Mouse (Mus musculus): Measurements from ENCODE around the gene Pkp1. TPM values are rescaled to one million over a fixed set of nuclear protein-coding genes. Genes with fewer than 3 reads are reported as not detected.

Gene Pkp1
- 0.03 TPM for polyA plus RNA-seq (2021)

- ChIA-PET POLR2A (interaction anchor here (1.2 kb wide), 1 partner anchor 17 kb away, joined by 4 read pairs; no protein-coding TSS in a partner anchor), CTCF (interaction anchor here (0.7 kb wide), 1 partner anchor 36 kb away, joined by 3 read pairs; no protein-coding TSS in a partner anchor)
- TF ChIP-seq CTCF (IDR thresholded peaks at IDR 0.05): no peak
- ATAC-seq: no peak
- DNase-seq (ENCODE audit: low read depth, low spot score): no peak
- in situ Hi-C loops (cut with MboI; ENCODE audit: low pct_unique_long_range_greater_than_20kb): no loop called here
- H3K27me3 ChIP-seq: peaks cover 34% of the 10 kb centered on the region
These were observed at the start of gene Pkp1 for GRCm38 (mm10) chr1:135918644-135919407. TSS of gene Pkp1 (minus strand) at chr1:135919207.

GRCm38 (mm10) chr1:135967739-135968138 lies 48.7 kb upstream of the Pkp1 start:
- ATAC-seq (no peak), DNase-seq (ENCODE audit: low read depth, low spot score) (no peak)
- in situ Hi-C loops (cut with MboI; ENCODE audit: low pct_unique_long_range_greater_than_20kb): no loop called here
- POLR2A ChIA-PET: no interaction called here
- CTCF ChIA-PET: no interaction called here
- TF ChIP-seq CTCF (IDR thresholded peaks at IDR 0.05): no peak
- H3K27me3 ChIP-seq: peaks cover 26% of the 10 kb centered on the region

GRCm38 (mm10) chr1:135964561-135964960 lies 45.6 kb upstream of the Pkp1 start:
- ChIA-PET POLR2A (no interaction called here), CTCF (no interaction called here)
- in situ Hi-C loops (cut with MboI; ENCODE audit: low pct_unique_long_range_greater_than_20kb): no loop called here
- DNase-seq (ENCODE audit: low read depth, low spot score) (no peak), ATAC-seq (no peak)
- TF ChIP-seq CTCF (IDR thresholded peaks at IDR 0.05): no peak
- peaks cover 43% of the 10 kb centered on the region for H3K27me3 ChIP-seq

GRCm38 (mm10) chr1:135963177-135963576 lies 44.2 kb upstream of the Pkp1 start:
- peaks cover 49% of the 10 kb centered on the region for H3K27me3 ChIP-seq
- CTCF ChIA-PET: interaction anchor here (1.2 kb wide), 1 partner anchor 112 kb away, joined by 3 read pairs; no protein-coding TSS in a partner anchor
- in situ Hi-C loops (cut with MboI; ENCODE audit: low pct_unique_long_range_greater_than_20kb): no loop called here
- POLR2A ChIA-PET: no interaction called here
- DNase-seq (ENCODE audit: low read depth, low spot score) (no peak), ATAC-seq (no peak)
- no peak for TF ChIP-seq CTCF (IDR thresholded peaks at IDR 0.05)

- H3K27me3 ChIP-seq: peaks cover 53% of the 10 kb centered on the region
- TF ChIP-seq CTCF (IDR thresholded peaks at IDR 0.05): no peak
- ChIA-PET POLR2A (no interaction called here), CTCF (interaction anchor here (0.8 to 1.8 kb wide), 13 partner anchors 13 to 117 kb away, joined by 3 to 5 read pairs (median 3); no protein-coding TSS in a partner anchor)
- in situ Hi-C loops (cut with MboI; ENCODE audit: low pct_unique_long_range_greater_than_20kb): no loop called here
- no peak for ATAC-seq
- DNase-seq (ENCODE audit: low read depth, low spot score): no peak
These were observed 39.5 kb upstream of the Pkp1 start for GRCm38 (mm10) chr1:135958483-135958882.

- TF ChIP-seq CTCF (IDR thresholded peaks at IDR 0.05): no peak
- in situ Hi-C loops (cut with MboI; ENCODE audit: low pct_unique_long_range_greater_than_20kb): loop anchor here (5.0 kb wide), 1 partner anchor 82 kb away; no protein-coding TSS in a partner anchor
- CTCF ChIA-PET: interaction anchor here (1.6 kb wide), 1 partner anchor 84 kb away, joined by 3 read pairs; no protein-coding TSS in a partner anchor
- no peak for DNase-seq (ENCODE audit: low read depth, low spot score)
- POLR2A ChIA-PET: no interaction called here
- ATAC-seq: no peak
- H3K27me3 ChIP-seq: peaks cover 20% of the 10 kb centered on the region
These were observed 29.9 kb upstream of the Pkp1 start for GRCm38 (mm10) chr1:135948871-135949270.

GRCm38 (mm10) chr1:135946247-135946646 lies 27.2 kb upstream of the Pkp1 start:
- CTCF ChIA-PET: interaction anchor here (0.9 to 4.2 kb wide), 15 partner anchors 12 to 99 kb away, joined by 3 to 46 read pairs (median 9); no protein-coding TSS in a partner anchor
- TF ChIP-seq CTCF (IDR thresholded peaks at IDR 0.05): no peak
- ATAC-seq (peak; percentile 5), DNase-seq (ENCODE audit: low read depth, low spot score) (no peak)
- in situ Hi-C loops (cut with MboI; ENCODE audit: low pct_unique_long_range_greater_than_20kb): loop anchor here (5.0 kb wide), 1 partner anchor 79 kb away; no protein-coding TSS in a partner anchor
- peaks cover 6% of the 10 kb centered on the region for H3K27me3 ChIP-seq
- POLR2A ChIA-PET: interaction anchor here (1.1 kb wide), 1 partner anchor 82 kb away, joined by 3 read pairs; no protein-coding TSS in a partner anchor

- peaks cover 4% of the 10 kb centered on the region for H3K27me3 ChIP-seq
- in situ Hi-C loops (cut with MboI; ENCODE audit: low pct_unique_long_range_greater_than_20kb): loop anchor here (5.0 kb wide), 1 partner anchor 78 kb away; no protein-coding TSS in a partner anchor
- ATAC-seq (no peak), DNase-seq (ENCODE audit: low read depth, low spot score) (no peak)
- CTCF ChIA-PET: interaction anchor here (0.7 to 4.2 kb wide), 22 partner anchors 8 to 105 kb away, joined by 3 to 46 read pairs (median 5); no protein-coding TSS in a partner anchor
- TF ChIP-seq CTCF (IDR thresholded peaks at IDR 0.05): peak; percentile 86
- POLR2A ChIA-PET: interaction anchor here (0.9 to 1.1 kb wide), 2 partner anchors 81 to 84 kb away, joined by 3 read pairs; no protein-coding TSS in a partner anchor
These were observed 26.7 kb upstream of the Pkp1 start for GRCm38 (mm10) chr1:135945711-135946110.

GRCm38 (mm10) chr1:135944526-135945259 lies 25.7 kb upstream of the Pkp1 start:
- TF ChIP-seq CTCF (IDR thresholded peaks at IDR 0.05): peak; percentile 79
- DNase-seq (ENCODE audit: low read depth, low spot score): no peak
- peaks cover 4% of the 10 kb centered on the region for H3K27me3 ChIP-seq
- CTCF ChIA-PET: interaction anchor here (0.7 to 4.2 kb wide), 27 partner anchors 9 to 107 kb away, joined by 3 to 46 read pairs (median 5); no protein-coding TSS in a partner anchor
- POLR2A ChIA-PET: interaction anchor here (0.5 to 0.9 kb wide), 3 partner anchors 44 to 986 kb away, joined by 3 read pairs; no protein-coding TSS in a partner anchor
- no peak for ATAC-seq
- in situ Hi-C loops (cut with MboI; ENCODE audit: low pct_unique_long_range_greater_than_20kb): loop anchor here (5.0 kb wide), 1 partner anchor 77 kb away; no protein-coding TSS in a partner anchor

- no peak for DNase-seq (ENCODE audit: low read depth, low spot score)
- no peaks in the 10 kb centered on the region for H3K27me3 ChIP-seq
- ChIA-PET POLR2A (no interaction called here), CTCF (interaction anchor here (1.1 to 4.2 kb wide), 10 partner anchors 9 to 99 kb away, joined by 3 to 46 read pairs (median 22); no protein-coding TSS in a partner anchor)
- no peak for ATAC-seq
- TF ChIP-seq CTCF (IDR thresholded peaks at IDR 0.05): no peak
- in situ Hi-C loops (cut with MboI; ENCODE audit: low pct_unique_long_range_greater_than_20kb): no loop called here
These were observed 24.7 kb upstream of the Pkp1 start for GRCm38 (mm10) chr1:135943713-135944112.
